Mouse (Mus musculus) telencephalon, adult 2 months (tissue): ENCODE measurements at regions not wholly inside any gene's neighbourhood (a gene's known extent, or its start where the extent isn't known, plus 50 kb on each side); places are given as distances from the start of the nearest gene placed in this dataset.

Experiments
- DNase-seq: peaks from one replicate; pipeline ENCODE4 v3.0.0-alpha.2; 2011; ENCODE audit warnings: low read depth, low spot score

DNA sequence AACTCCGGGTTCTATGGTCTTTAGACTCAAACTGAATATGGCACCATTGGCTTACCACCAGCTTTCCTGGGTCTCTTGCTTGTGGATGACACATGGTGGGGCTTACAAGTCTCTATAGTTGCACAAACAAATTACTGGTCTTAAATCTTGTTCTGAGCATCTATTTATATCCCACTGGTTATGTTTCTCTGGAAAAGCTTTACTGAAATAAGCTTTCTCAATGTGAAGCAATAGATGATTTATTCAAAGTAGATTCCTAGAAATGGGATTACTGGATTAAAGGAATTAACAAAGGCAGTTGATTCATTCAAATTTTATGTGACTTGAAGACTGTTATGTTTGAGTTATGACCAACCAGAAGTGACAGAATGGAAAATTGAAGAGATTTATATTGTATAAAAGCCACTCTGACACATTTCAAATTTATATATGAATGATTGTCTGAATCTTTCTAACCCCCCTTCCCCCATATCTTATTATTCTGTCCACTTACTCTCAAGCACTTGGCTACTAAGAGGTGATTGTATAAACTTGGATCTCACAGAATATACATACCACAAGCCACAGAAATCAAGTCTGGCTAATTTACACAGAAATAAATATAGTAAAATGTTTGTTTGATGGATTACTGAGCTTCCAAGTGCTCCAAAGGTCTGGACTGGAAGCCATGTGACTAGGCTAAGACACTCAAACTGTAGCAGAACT, 113.4 kb upstream of the C1qtnf3 start:
- DNase-seq = no peak

DNA sequence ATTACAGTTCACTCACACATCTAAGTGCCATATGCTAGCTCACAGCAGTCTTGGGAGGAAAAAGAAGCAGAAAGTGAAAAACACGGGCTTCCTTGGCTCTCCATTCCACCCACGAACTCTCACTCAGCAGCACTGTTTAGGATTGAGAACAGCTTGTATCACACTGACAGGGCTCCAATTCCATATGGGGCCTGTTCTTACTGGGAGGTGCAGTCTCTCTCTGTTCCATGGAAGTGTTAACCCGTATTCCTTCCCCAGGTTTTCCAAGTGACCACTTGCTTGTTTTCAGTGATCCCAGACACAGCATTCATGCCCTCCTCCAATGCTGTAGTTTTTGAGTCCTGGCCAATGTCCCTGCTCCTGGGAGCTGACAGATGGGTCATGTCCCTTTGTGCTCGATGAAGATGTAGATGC, 111.5 kb upstream of the C1qtnf3 start:
- DNase-seq = peak; percentile 97

DNA sequence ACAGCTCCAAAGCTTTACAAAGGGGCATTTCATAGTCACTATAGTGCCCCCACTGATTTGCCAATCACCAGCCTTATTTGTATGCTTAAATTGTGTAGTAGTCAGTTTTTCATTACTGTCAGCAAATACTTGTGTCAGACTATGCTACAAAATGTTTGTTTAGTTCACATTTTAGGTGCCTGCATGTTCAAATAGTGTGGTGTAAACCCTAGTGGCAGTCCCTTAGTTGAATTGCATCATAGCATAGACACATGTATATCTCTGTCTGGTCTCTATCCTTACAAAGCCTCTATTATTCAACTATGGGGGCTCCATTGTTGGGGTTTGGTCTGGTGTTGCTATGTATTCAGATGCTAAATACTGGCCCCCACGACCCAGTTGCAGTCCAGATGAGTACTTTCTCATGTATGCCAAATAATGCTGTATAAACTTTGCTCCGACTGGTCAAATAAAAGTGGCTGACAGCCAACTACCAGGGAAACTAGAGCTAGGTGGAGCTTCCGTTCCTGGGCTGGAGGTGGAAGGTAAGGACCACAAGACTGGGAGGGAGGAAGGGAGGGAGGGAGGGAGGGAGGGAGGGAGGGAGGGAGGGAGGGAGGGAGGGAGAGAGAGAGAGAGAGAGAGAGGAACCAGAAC, 109.0 kb upstream of the C1qtnf3 start:
- DNase-seq = no peak

- no peak for DNase-seq
Measured at GRCm38 (mm10) chr15:10846722-10847121, 105.4 kb upstream of the C1qtnf3 start.

- DNase-seq = no peak
Measured at GRCm38 (mm10) chr15:10864004-10864775, 87.9 kb upstream of the C1qtnf3 start.

DNA sequence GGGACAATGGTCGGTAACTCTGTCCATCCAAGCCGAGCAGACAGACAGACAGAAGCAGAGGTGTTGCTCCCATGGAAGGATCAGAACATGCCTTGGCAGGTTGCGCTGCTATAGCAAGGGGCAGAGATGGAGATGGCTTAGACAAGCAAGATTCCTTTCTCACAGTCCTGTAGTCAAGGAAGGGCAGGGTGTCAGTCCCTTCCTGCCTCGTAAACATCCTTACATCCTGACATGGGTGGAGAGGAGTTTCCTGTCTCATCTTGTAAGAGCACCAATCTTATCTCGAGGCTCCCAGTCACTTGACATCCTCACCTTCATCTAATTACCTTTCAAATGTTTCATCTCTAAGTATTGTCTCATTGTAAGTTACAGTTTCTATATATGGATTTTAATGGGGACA, 87.0 kb upstream of the C1qtnf3 start:
- no peak for DNase-seq

DNA sequence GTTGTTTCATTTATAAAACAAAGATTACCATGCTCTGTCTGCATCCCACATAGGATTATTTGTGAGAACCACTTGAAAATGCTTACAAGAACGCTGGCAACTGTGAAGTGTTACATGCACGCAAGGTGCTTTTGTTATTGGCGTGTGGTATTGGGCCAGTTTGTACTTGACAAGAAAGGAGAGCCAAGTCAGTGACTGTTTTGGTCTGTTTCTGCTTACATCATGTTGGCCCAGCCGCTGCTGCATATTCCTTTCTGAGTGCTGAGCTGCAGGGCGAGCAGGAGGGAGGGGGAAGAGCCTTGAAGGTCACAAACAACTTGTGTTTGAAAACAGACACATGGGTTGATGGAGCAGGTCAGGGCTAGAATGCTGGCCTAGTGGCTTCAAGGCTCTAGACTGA, 85.3 kb upstream of the C1qtnf3 start:
- DNase-seq = peak; percentile 19

DNA sequence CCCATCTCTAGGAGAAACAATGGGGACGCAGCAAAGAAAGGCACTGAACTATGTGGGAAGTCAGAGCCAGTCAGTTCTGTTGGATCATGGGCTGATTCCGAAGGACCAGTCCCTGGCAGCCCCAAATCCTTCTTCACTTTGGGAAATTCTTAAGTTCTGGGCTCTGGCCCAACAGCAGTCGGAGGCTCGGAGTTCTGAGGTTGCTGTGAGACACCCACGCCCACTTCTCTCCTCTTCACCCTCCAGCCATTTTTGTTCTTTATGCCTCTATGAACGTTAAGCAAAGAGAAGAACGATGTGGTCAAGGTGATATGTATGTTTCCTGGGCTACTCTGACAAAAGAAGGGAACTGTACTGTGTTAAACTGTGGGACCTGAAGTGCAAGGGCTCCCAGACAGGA, 84.0 kb upstream of the C1qtnf3 start:
- no peak for DNase-seq

DNA sequence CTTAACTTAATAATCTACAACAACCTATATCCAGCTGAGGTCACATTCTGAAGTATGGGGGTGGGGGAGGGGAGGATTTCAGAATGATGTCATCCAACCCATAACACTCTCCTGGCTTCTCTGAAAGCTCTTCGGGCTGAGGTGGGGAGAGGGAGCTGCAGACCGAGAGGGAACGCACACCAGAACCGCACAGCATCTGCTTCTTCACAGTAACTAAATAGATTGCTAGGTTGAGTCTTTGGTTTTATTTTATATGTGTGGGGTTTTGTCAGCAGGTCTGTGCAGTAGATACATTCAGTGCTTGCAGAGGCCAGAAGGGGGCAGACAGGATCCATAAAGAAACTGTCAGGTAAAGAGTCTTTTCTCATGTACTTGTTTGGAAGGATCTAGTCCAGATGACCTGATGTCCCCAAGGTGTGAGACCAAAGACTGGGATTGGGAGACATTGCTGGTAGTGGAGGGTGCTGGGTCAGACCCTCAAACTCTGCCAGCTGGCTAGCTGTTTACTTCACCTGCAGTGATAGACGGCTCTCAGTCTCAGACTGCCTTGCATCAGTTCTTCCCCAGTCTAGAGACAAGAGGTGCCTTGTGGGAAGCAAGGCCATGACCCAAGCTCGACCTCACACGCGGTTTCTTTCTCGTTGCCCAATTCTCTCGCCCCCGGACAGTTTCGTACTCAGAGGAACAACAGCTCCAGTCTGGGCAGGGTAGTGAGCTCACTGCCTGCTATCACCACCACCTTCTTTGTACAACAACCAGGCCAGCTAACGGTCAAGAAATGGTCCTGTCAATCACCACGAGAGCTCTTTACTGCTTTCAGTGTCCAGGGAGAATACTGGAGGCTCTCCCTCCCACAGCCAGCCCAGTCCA, 83.2 kb upstream of the C1qtnf3 start:
- DNase-seq = no peak

DNA sequence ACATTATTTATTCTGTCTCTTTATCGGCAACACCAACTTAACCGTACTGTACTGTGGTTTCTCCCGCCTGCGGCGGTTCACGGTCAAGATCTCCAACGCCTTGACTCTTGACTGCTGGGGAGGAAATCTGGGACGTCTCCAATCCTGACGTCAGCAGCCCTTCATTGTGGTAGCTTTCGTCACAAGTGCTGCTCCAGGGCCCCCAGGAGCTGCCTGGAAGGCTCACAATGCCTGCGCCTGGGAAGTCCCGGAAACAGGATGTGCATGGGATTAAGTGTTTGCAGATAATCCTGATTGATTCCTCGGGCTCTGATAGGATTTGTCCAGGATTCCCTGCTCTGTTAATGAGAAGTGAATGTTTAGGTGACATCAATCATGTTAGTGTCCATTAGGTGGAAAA, 82.3 kb upstream of the C1qtnf3 start:
- no peak for DNase-seq

GRCm38 (mm10) chr15:10872322-10872967, 79.7 kb upstream of the C1qtnf3 start:
- peak; percentile 13 for DNase-seq

GRCm38 (mm10) chr15:10876328-10876727, 75.8 kb upstream of the C1qtnf3 start:
- DNase-seq = no peak

- no peak for DNase-seq
Measured at GRCm38 (mm10) chr15:10881726-10882125, 70.4 kb upstream of the C1qtnf3 start.

- DNase-seq = no peak
Measured at GRCm38 (mm10) chr15:10887990-10888389, 64.1 kb upstream of the C1qtnf3 start.

GRCm38 (mm10) chr15:10890220-10890921, 61.8 kb upstream of the C1qtnf3 start:
- no peak for DNase-seq

DNA sequence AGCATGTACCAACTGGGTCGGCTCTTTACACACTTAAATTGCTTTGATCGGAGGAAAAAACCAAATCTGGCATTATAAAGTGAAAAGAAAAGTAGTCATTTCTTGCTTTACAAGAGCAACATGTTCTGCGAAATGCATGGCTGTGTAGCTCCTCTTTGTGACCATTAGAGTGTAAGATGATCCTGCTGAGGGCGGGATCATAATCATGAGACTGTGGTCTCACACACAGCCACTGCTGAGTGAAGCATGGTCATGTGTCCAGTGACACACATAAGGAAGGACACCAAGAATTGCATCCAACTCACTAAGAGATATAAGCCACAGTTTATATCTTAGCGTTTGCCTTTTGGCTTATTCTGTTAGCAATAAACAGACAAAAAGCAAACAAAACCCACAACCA, 53.8 kb upstream of the C1qtnf3 start:
- no peak for DNase-seq

DNA sequence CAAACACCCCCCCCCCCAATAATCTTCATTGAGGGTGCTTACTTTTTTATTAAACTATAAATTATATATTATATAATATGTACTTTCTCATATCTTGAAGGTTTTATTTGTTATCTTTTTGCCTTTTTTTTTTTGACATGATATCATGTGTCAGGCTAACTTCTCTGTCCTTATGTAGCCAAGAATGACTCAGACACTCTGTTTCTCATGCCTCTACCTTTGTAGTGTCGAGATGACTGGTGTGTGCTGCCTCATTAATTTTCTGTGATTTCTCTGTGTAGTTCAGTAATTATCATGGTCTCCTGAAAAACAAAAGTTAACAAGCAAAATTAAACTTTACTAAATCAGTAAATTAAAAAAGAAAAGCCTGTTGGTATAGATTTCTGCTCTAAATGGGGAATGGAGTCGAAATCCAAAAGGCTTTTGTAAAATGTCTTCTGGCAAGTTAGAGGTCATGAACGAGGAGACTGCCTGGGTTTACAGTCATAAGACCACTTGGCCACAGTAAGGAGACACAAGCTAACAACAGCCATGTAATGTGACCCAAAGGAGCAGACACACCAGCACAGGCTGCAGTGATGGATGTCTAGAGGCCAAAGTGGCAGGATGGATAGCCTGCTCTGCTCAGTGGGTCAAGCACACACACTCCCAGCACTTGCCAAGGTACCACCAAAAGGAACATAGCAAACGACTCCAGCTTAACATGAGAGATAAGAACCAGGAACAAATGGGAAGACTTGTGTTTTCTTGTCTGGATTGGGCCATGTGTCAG, 53.2 kb upstream of the C1qtnf3 start:
- no peak for DNase-seq

DNA sequence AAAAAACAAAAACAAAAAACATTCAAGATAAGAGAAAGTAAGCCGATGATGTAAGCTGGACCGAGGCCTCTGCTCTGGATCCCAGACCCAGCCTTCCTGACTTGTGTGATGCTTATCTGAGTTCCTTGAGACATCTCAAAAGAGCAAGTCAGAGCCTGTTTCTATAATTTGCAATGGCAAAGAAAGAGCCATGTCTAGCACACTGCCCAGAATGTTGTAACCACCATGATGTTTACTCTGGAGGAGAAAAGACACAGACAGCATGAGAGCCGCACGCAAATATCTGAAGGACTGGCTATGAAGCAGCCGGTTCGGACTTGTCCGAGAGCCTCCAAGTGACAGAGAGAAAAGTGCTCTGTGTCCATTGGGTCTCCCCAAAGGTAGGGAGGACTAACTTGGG, 52.2 kb upstream of the C1qtnf3 start:
- no peak for DNase-seq

- no peak for DNase-seq
Measured at GRCm38 (mm10) chr15:10901075-10901474, 51.1 kb upstream of the C1qtnf3 start.

DNA sequence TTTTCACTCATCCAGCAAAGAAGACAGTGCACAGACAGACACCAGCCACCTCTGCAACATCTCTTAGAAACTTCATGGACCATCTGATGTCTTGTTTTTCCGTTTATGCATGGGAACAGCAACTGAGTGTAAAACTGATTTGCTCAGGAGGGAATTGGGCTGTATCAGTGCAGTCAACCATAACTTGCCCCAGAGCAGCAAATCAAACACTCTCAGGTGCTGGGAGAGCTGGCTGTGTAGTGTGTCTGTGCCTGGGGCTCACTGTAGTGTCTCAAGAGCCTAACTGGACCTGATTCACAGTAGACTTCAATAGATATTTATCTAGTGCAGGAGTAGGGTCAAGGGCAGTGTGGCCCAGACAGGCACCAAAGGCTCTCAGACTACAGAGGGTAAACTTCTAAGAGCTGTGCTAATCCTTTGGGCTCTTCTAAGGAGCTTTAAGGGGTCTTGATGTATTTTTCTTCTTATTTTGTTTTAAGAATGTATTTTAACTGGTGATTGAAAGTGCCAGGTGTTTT, 50.3 kb upstream of the C1qtnf3 start:
- DNase-seq = no peak
